Mouse (Mus musculus) heart, postnatal 0 days (tissue): ENCODE results near the gene Fh1. TPM values are rescaled to one million over a fixed set of nuclear protein-coding genes. Genes with fewer than 3 reads are reported as not detected.

Experiments
- ATAC-seq: fragments of 200-750 bp; cut with Nextera tagmentation; 2 replicates; pipeline ENCODE4 v1.8.0; 2017; ENCODE audit warnings: low read depth, moderate number of reproducible peaks, moderate library complexity; ENCODE audit not compliant: insufficient read depth
- DNase-seq: peaks from one replicate; pipeline ENCODE4 v3.0.0-alpha.2; 2016; ENCODE audit warnings: low spot score
- H3K27ac ChIP-seq: fragments of 300-500 bp; sonication (generic); 2 replicates; pipeline ENCODE4 v1.5.1; 2014; ENCODE audit warnings: low read depth, mild to moderate bottlenecking
- H3K27me3 ChIP-seq: fragments of 300-500 bp; sonication (generic); 2 replicates; pipeline ENCODE4 v1.6.1; 2014; ENCODE audit warnings: low read length, mixed read lengths; ENCODE audit not compliant: control insufficient read depth, insufficient read depth
- H3K36me3 ChIP-seq: fragments of 300-500 bp; sonication (generic); replicated peaks from 2 replicates; pipeline ENCODE4 v1.6.1; 2014; ENCODE audit warnings: low read length, mixed read lengths; ENCODE audit not compliant: control insufficient read depth, insufficient read depth
- H3K4me1 ChIP-seq: fragments of 300-500 bp; sonication (generic); 2 replicates; pipeline ENCODE4 v1.6.1; 2014; ENCODE audit warnings: antibody characterized with exemption; ENCODE audit not compliant: control insufficient read depth, insufficient read depth
- H3K4me2 ChIP-seq: fragments of 300-500 bp; sonication (generic); 2 replicates; pipeline ENCODE4 v1.6.1; 2014; ENCODE audit warnings: low read depth, mild to moderate bottlenecking, low read length, moderate library complexity
- H3K4me3 ChIP-seq: fragments of 300-500 bp; sonication (generic); 2 replicates; pipeline ENCODE4 v1.5.1; 2014; ENCODE audit warnings: low read depth, low read length
- H3K9ac ChIP-seq: fragments of 300-500 bp; sonication (generic); replicated peaks from 2 replicates; pipeline ENCODE4 v1.6.1; 2014; ENCODE audit warnings: low read depth, low read length, mixed read lengths
- H3K9me3 ChIP-seq: fragments of 300-500 bp; sonication (generic); replicated peaks from 2 replicates; pipeline ENCODE4 v1.6.1; 2016; ENCODE audit warnings: low read length; ENCODE audit not compliant: control insufficient read depth
- CTCF ChIP-seq: IDR thresholded peaks from 2 replicates; pipeline ENCODE4 v1.5.1; 2016; ENCODE audit warnings: antibody characterized with exemption, control low read depth, low read depth
- EP300 ChIP-seq: IDR thresholded peaks from 2 replicates; pipeline ENCODE4 v1.6.1; 2016; ENCODE audit warnings: antibody characterized with exemption, low read depth
- WGBS: fragments of 180-500 bp; shearing (Covaris S2); extraction: QIAGEN DNeasy Blood & Tissue Kit; methylation state at CpG from one replicate; pipeline ENCODE4 v1.1.7; 2014; 5-methylcytosine and 5-hydroxymethylcytosine counted together
- polyA plus RNA-seq: library from polyadenylated mRNA; unstranded; fragments of >200 nt; fragmentation: Nextera tagmentation; extraction: Ambion mirVana; gene quantifications from 2 replicates; pipeline ENCODE4 v1.2.1, GENCODE M21; 2015
- total RNA-seq: library from RNA; depleted of rRNA; stranded (reverse); fragments of >200 nt; gene quantifications from 2 replicates; pipeline ENCODE4 v1.2.3, GENCODE M21; 2014; ENCODE audit warnings: low replicate concordance

The Fh1 gene
- total and polyA plus RNA-seq, 2 experiments from 2014 or later = 284 to 417 TPM

DNA sequence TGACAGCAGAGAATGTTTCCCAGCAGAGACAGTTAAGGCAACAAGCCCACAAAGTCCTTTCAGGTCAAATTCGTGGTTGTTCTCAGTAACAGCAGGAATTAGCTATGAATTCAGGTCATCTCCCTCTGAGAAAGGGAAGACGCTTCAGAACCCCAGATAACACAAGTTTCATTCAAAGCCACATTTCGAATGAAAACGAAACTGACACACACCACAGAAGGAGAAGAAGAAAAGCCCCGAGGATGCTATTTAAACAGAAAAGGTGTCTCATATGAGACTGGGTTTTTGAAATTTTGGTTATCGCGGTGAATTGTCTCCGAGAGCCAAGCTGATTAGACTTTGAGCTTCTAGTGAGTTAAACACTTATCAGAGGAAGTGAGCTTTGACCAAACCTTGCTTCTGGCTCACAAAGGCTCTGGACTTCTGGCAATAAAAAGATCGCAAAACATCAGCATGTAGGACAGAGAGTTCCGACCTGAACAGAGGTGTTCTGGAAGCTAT is 6.3 kb upstream of the Fh1 start:
- 68% methylated on average over 10 of the region's 10 CpGs for WGBS
- DNase-seq = no peak
- TF ChIP-seq CTCF (no peak), EP300 (no peak)
- H3K4me3 ChIP-seq = no peak overlapping the region
- no peak overlapping the region for H3K4me2 ChIP-seq
- no peak for ATAC-seq
- no peaks in the 10 kb centered on the region for H3K4me1 ChIP-seq
- no peaks in the 10 kb centered on the region for H3K9me3 ChIP-seq
- H3K27me3 ChIP-seq = no peaks in the 10 kb centered on the region
- H3K9ac ChIP-seq = no peak overlapping the region
- H3K27ac ChIP-seq = no peak overlapping the region
- no peaks in the 10 kb centered on the region for H3K36me3 ChIP-seq

DNA sequence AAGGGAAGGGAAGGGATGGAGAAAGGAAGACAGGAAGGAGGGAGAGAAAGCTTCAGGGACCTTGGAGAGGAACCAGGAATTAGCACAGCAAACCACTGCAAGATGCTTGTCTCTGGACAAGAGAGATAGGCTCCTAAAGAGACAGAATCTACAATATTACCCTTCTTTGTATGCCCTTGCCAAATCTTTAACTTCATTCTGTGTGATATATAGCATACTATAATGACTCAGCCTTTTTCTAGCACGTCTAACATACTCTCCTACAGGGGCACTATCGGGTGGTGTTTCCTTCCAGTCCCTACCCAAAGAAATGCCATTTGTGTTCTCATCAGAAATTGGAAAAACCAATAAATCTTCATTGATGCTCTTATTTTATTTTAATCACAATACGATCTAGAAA is 5.6 kb upstream of the Fh1 start:
- H3K9me3 ChIP-seq = no peaks in the 10 kb centered on the region
- no peak overlapping the region for H3K4me2 ChIP-seq
- ATAC-seq = no peak
- H3K36me3 ChIP-seq = no peaks in the 10 kb centered on the region
- TF ChIP-seq CTCF = no peak
- no peak overlapping the region for H3K4me3 ChIP-seq
- H3K27me3 ChIP-seq = no peaks in the 10 kb centered on the region
- DNase-seq = no peak
- H3K27ac ChIP-seq = no peak overlapping the region
- no peak overlapping the region for H3K9ac ChIP-seq
- no peaks in the 10 kb centered on the region for H3K4me1 ChIP-seq
- WGBS = 79% methylated on average over 3 of the region's 3 CpGs

DNA sequence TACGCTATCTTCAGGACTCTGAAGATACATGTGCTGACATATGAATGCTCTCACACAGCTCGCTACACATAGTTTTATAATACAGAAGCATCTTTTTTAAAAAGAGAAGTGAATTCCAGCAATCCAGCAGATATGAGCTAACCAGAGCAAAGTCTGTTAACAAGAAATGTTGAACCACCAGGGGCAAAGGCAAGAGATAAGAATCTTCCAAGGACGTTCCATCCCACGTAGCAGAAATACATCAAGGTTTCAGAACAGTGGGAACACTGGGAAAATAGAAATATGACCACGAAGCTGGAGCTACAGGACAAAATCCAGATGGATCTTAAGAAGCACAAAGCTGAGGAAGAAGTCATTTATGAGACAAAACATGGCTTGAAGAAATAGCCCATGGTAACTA is 4.9 kb upstream of the Fh1 start:
- WGBS = 73% methylated on average over 5 of the region's 5 CpGs
- Histone ChIP-seq H3K4me2 (no peak overlapping the region), H3K27me3 (no peaks in the 10 kb centered on the region), H3K4me1 (no peaks in the 10 kb centered on the region), H3K9me3 (no peaks in the 10 kb centered on the region), H3K27ac (no peak overlapping the region), H3K9ac (no peak overlapping the region), H3K36me3 (no peaks in the 10 kb centered on the region), H3K4me3 (no peak overlapping the region)
- no peak for TF ChIP-seq CTCF
- DNase-seq (no peak), ATAC-seq (no peak)

DNA sequence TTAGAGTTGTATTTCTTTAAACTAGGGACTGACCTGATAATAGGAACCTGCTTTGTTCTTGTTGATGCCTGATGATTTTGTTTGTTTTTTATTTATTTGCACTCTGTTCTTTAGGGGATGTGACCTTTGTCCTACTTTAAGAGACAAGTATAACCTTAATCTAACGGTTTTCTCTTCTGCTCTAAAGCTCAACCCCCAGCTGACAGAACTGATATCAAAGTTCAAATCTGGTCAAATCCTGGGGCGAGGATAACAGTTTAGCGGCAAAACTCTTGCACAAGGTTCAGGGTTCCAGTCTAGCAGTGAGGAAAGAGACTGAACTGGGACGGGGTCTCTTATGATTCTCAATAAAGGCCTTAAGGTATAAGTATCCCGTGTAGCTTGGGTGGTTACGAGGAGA is 3.8 kb upstream of the Fh1 start:
- no peak overlapping the region for H3K4me2 ChIP-seq
- no peak overlapping the region for H3K9ac ChIP-seq
- DNase-seq (no peak), ATAC-seq (no peak)
- WGBS = 75% methylated on average over 6 of the region's 6 CpGs
- TF ChIP-seq EP300 = no peak
- no peak for TF ChIP-seq CTCF
- no peak overlapping the region for H3K27ac ChIP-seq
- no peaks in the 10 kb centered on the region for H3K9me3 ChIP-seq
- H3K4me3 ChIP-seq = no peak overlapping the region
- no peaks in the 10 kb centered on the region for H3K27me3 ChIP-seq
- no peaks in the 10 kb centered on the region for H3K36me3 ChIP-seq
- peaks cover 6% of the 10 kb centered on the region for H3K4me1 ChIP-seq

DNA sequence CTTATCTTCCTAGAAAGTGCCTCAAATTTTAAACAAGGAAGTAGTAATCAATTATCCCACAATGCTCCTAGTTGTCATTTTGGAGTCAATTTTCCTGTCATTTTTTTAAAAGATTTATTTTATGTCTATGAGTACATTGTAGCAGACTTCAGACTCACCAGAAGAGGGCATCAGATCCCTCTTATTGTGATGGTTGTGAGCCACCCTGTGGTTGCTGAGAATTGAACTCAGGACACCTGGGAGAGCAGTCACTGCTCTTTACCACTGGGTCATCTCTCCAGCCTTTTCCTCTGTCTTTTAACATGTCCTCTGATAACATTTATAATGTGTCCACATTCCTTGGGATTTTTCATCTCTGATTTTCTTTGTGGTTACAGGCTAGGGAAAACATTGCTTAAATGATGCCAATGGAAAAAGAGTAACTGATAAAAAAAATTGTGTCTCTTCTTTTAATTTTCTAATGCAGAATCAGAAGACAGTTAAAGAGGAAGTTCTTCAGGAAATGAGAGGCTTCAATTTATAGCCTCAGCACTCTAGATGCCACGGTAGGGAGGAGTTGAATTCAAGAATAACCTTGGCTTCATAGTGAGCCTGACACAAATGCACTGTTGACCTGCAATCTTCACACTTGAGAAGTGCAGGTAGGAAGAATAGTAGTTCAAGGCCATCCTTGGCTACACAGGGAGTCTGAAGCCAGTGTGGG is 706 bp upstream of the Fh1 start:
- 61% methylated on average over 1 of the region's 1 CpGs for WGBS
- Histone ChIP-seq H3K27me3 (no peaks in the 10 kb centered on the region), H3K4me2 (peak overlapping the region; percentile 94), H3K9ac (no peak overlapping the region), H3K4me1 (peaks cover 15% of the 10 kb centered on the region), H3K36me3 (no peaks in the 10 kb centered on the region; the same call in 1 of the 2 replicates), H3K27ac (peak overlapping the region; percentile 93), H3K9me3 (no peaks in the 10 kb centered on the region), H3K4me3 (peak overlapping the region; percentile 85)
- TF ChIP-seq CTCF (peak; percentile 63), EP300 (no peak)
- DNase-seq (peak; percentile 15), ATAC-seq (peak; percentile 25; the same call in 1 of the 2 replicates)

DNA sequence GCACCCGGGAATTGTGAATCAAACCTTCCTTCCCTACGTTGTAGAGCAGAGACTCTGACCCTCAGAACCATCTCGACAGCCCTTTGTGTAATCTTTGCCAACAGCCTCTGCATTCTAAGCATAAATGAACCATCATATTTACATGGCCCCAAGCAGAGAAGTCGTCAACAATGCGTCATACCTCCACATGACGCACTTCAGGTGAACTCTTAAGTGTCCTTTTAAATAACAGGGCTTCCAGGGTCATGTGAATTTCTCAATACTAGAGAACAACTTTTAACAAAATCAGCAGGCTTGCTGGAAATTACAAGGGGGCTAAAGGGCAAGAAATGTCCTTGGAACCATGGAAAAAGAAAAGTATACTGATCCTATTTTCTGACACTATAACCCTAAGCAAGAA is 1.8 kb downstream of the Fh1 start:
- Histone ChIP-seq H3K4me2 (no peak overlapping the region), H3K9me3 (no peaks in the 10 kb centered on the region), H3K9ac (no peak overlapping the region), H3K36me3 (peaks cover 12% of the 10 kb centered on the region), H3K27ac (no peak overlapping the region), H3K4me3 (no peak overlapping the region), H3K27me3 (no peaks in the 10 kb centered on the region), H3K4me1 (peaks cover 15% of the 10 kb centered on the region)
- no peak for DNase-seq
- WGBS = 75% methylated on average over 6 of the region's 6 CpGs
- ATAC-seq = no peak
- no peak for TF ChIP-seq EP300
- TF ChIP-seq CTCF = no peak
